Mouse (Mus musculus) T-helper 2 cell (primary cell): Measurements from ENCODE around the gene Plekho1.

Experiments
- in situ Hi-C: fragments of 300-600 bp; cut with MboI, MseI; formaldehyde crosslinking; loops from one replicate; pipeline ENCODE4 v1.15.1; 2025; ENCODE audit warnings: high pct_unique_total_duplicates

Plekho1 gene

DNA sequence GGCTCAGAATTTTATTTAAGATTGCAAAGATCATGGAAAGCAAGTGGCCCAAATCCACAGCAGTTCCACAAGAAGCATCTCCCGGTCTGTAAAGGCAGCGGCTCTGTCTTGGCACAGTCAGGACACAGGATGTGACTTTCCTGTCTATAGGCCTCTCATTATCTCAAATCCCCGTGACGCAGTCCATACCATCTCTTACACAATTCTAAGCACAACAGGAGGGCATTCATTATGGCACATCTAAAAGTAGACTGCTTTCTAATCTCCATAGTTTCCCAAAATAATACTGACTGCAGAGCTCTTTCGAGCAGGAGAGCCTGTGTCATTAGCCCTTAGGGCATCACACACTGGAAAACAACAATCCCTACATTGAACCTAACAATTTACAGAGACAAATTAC is 17.0 kb upstream of the Plekho1 start:
- in situ Hi-C loops = no loop called here

DNA sequence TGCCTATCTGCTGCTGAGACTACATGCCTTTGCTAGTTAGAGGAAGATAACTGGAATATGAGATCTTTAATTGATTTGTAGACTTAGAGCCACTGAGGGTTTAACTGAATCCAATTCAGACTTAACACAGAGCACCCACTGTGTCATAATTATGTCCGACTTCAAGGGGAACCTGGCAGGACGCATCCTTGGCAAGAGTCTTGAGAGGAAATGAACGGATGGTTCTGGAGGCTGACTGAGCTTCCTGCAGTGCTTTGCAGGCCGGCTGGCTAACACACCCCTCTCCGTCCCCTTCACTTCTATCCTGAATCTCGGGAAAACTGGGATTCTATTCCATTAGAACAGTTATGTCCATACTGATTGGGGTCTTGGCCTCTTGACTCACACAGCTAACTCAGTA is 12.7 kb upstream of the Plekho1 start:
- in situ Hi-C loops = no loop called here

DNA sequence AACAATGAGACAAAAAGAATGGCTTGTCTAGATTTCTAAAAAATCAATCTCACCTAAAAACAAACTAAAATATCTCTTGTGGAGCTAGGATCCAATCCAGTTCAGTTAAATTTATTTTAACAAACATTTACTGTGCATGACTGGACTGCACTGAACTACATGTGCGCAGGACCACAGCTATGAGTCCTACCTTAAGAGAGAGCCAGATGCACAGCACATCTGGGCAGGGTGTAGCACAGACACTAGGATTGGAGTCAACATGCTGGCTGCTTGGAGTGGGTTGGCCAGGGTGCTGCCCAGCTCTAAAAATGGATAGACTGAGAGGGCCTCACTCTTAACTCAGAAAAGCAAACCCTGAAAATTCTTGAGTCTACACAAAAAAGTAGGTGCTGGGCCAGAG is 5.8 kb upstream of the Plekho1 start:
- in situ Hi-C loops = no loop called here

DNA sequence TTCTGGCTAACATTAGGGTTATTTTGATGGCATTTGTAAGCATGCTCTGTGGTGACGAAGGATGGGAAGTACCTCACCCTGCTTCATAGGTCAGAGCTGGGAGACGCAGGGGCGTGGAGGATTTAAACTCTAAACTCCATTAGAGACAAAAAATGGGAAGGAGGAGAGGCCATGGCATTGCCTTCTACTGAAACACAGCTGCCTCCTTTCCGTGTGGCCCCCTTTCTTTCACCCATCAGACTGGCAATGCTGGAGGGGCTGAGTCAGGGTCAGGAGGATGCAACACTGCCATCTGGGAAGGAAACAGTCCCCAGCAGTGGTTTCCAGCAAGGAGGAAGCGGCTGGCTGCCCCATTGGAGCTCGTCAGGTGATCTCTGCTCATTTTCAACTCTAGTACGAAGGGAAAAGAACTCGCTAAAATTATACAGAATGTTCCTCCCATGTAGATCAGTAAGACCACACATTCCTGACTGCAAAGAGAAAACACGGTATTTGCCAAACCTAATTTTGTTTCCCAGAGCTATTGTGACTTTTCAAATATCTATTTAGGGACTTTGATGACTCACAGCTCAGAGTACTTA is 5.2 kb upstream of the Plekho1 start:
- in situ Hi-C loops = no loop called here

DNA sequence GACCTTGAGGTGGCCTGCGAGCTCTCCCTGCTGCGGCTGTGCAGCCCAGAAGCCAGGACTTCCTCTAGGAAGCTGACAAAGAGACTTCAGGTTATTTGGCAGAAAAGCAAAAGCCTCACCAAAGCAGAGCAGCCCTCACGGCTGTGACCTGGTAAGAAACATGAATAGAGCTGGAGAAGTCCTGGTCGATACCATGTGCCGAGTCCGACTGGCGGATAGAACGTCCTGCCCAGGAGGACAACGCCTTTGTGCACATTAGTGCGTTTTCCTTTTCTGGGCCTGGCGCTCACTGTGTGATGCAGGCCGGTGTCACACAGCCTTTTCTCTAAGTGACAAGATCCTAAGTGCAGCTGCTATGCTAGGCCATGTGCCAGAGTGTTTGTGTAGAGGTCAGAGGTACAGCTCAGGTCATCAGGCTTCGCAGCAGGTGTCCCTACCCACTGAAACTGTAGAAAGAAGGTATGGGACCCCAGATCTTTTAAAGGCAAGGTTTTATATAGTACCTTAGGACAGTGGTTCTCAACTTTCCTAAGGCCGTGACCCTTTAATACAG is 4.4 kb upstream of the Plekho1 start:
- in situ Hi-C loops = no loop called here

DNA sequence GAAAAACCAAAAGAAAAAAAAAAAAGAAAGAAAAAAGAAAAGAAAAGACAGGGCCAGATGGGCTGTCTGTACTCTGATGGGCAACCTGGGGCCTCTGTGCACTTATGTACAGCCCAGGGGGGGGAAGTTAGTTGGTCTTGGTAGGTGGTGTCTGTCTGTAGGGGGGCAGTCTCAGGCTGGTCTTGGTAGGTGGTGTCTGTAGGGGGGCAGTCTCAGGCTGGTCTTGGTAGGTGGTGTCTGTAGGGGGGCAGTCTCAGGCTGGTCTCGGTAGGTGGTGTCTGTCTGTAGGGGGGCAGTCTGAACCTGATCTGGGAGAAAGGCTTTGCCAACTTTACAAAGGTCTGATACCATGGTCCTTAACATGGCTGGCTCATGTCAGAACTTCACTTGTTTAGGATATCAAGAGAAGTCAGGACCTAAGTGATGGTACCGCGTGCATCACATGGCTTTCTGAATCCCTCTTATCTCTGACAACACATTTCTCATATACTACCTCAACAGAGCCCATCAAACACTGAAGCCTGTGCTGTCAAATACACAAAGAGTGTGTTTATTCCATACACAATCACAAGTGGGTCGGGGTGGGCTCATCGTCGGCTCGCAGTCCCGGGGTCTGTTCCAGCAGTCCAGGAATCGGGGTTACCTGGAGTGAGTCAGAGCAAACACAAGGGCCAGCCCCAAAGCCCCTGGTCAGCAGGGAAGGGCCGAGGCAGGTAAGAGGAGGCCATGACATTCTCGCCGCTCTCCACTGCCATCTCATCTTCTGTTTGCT is 3.7 kb upstream of the Plekho1 start:
- in situ Hi-C loops = no loop called here

DNA sequence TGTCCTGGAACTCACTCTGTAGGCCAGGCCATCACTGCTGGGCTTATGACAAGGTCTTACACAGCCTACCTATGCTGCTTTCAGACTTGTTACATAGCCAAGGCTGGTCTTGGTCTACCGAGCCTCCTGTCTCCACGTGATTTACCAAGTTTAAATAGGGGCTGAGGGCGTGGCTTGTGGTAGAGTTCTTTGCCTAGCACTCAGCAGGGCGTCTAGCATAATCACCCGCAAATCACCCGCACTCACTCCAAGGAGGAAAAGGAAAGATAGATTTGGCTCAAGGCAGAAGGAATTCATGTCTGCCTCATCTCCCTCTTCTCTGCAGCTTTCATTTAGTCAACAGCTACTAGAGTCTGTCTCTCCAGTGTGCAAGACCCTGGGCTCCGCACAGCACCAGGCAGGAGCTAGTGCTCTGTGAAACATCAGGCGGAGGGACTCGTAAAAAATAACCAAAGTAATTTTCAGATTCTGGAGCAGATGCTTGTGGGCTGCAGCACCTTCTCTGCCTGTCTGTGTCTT is 1.5 kb upstream of the Plekho1 start:
- in situ Hi-C loops = no loop called here

DNA sequence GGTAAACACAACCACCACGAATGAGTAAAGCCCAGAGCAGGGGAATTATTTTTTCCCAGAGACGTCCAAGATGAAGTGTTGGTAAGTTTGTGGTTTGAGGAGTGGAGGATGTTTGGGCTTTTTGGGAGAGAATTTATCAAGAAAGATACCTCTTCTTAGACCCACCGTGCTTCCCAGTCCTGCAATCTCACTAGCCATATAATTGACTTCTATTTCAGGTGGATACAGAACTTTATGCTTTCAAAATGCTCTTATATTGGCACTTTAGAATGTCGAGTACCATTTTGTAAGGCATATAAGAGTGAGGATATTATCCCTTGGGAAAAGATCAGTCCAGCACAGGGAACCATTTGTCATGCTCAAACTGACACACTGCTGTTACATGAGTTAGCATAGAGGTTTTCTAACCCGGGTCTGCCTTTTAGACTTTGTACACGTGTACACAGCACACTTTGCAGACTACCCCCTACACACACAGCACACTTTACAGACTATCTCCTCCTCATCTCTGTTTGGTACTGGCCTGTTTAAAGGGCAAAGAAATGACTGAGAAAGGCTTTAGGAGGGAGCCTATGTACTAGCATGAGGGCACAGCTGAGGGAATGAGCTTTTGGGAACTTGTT is 761 bp upstream of the Plekho1 start:
- in situ Hi-C loops = no loop called here

DNA sequence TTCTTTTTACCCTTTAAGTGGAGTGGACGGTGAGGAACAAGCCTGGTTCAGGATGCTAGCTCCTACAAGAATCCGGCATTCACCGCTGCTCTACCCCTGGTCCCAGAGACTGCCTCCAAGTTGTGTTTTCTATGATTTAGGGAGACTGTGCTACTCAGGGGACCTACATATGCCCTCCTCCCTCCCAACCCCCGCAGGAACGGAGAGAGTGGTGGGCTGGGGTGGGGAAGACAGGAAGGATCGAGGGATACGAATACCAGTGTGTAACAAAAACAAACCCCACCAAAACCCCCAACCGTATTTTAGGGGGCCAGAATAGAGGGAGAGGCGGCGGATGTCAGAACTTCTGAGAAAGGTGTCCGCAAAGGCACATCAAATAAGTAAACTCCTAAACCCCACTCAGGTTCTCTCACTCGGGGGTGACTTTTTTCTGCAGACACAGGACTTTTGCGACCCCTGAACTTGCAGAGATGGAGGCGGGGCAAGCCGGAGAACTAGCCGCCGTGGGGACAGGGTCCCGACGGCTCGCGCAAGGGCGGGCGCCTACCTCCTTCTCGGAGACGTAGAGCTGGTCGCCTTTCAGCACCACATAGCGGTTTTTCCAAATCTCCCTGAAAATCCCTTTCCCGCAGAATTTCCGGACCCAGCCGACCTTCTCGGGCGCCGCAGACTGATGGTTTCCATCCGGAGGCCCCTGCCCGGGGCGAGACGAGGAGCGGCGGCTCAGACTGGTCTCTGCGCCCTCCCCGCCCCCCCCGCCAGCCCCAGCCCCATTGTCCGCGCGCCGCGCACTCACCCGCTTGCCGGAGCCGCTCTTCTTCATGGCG is 613 bp downstream of the Plekho1 start:
- in situ Hi-C loops = no loop called here

DNA sequence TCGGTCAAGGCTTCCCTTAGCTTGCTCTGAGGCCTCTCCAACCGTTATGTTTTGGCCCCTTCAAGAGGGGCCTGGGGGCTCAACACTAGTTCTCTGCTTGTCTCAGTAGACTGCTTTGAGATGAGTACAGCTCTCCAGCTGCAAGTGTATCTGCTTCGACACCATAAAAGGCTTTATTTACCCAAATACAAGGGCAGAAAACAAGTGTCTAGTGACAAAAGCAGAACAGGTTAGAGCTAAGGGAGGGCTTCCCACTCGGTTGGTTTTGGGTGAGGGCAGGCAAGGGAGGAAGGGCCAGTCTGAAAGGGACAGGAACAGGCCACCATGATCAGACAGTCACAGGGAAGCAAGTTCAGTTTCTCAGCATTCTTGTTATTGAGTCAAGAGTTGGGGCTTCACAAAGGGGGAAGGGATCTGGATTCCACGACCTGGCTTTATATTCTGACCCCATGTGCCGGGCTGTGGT is 1.4 kb downstream of the Plekho1 start:
- in situ Hi-C loops = no loop called here

DNA sequence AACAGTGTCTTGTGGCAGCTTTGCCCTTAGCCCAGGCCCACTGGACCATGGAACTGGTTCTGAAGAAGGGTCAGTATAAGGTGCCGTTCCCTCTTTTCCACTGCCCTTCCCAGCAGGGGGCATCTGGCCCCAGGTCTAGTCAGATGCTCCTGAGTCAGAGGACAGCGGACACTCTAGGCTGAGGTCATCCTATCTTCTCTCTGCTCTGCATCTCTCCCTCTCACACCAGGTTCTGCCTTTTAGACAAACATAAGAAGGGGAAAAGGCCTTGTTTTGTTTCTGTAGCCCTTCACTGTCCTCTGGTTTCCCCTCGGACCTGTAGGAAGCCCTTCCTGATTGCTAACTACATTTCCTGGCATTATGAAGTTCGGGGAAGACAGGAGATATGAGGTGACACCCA is 1.9 kb downstream of the Plekho1 start:
- in situ Hi-C loops = no loop called here

DNA sequence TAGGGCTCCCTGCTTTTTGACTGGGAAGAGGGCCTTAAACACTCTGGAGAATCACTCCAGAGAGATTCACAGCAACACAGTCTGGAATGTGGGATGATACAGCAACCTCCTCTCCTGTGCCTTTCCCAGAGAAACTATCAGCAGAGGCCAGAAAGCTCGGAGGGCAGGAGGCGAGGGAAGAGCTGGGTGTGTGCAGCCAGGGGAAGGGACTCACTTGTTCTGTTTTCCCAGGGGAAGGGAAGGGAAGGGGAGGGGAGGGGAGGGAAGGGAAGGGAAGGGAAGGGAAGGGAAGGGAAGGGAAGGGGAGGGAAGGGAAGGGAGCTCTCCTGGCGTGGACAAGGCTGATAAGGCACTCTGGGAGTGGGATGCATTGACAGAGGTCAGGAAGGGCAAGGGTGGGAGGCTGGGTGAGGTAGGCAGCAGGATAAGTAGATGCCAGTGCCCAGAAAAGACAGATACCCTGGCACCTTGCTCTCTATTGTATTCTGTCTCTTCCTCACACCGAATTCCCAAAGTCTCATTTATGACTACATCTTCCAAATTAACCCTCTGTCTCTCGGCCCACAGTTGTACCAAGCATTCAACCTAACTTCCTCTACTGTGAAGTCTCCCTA is 2.7 kb downstream of the Plekho1 start:
- in situ Hi-C loops = no loop called here

DNA sequence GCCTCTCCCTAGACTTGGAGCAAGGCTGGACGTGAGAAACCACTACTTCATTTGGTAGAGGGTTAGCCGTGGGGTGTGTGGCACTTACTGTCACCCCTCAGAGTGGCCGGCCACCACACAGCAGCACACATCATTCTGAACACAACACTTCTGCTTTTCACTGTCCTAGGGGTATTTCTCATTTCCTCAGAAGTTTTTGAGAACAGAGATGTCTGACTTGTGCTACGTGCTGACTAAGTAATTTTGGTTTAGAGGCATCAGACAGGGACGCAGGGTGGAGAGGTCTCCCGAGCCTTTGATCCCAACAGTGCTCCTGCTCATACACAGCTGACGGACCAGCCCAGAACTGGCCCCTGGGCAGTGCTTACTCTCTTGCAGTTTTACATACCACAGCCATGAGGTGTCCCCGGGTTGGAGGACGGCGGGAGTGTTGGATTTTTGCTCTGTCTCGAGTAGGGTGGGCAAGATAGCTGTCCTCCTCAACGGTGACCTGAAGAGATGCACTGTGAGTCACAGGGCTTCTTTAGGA is 5.3 kb downstream of the Plekho1 start:
- in situ Hi-C loops = no loop called here

DNA sequence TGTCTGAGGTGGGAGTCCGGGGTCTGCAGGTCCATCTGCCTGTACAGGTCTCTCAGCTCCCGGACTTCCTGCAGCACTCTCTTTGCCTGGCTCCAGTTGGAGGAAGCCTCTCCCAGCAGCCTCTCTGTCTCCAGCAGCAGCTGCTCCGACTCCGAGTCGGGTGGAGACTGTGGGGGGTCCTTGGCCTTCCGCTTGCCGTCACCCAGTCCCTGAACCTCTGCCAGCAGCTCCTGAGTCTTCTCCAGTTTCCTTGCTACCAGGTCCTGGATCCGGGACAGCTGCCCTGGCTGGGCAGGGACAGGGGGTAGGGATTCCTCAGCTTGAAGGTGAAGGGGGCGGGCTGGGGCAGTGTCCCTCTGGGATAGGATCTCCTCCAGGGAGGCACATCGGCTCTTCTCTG is 6.8 kb downstream of the Plekho1 start:
- in situ Hi-C loops = loop anchor here (5.0 kb wide), 1 partner anchor 73 kb away; no protein-coding TSS in a partner anchor

DNA sequence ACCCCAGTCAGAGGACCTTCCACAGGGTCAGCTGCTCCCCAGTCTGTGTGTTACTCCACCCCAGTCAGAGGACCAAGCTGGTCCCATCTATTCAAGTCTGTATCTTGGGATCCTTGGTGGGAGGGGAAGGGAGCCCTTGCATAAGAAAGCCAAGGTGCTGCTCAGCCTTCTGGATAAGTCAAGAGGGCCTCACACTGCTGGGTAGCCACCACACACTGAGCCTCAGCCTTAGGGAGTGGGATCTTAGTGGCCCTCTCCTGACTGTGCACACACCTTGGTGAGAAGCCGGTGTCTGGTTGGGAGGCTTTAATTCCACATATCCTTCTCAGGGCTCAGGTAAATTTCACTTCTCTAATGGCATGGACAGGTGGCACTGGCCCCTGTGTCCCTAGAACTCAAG is 7.7 kb downstream of the Plekho1 start:
- in situ Hi-C loops = loop anchor here (5.0 kb wide), 1 partner anchor 74 kb away; no protein-coding TSS in a partner anchor

DNA sequence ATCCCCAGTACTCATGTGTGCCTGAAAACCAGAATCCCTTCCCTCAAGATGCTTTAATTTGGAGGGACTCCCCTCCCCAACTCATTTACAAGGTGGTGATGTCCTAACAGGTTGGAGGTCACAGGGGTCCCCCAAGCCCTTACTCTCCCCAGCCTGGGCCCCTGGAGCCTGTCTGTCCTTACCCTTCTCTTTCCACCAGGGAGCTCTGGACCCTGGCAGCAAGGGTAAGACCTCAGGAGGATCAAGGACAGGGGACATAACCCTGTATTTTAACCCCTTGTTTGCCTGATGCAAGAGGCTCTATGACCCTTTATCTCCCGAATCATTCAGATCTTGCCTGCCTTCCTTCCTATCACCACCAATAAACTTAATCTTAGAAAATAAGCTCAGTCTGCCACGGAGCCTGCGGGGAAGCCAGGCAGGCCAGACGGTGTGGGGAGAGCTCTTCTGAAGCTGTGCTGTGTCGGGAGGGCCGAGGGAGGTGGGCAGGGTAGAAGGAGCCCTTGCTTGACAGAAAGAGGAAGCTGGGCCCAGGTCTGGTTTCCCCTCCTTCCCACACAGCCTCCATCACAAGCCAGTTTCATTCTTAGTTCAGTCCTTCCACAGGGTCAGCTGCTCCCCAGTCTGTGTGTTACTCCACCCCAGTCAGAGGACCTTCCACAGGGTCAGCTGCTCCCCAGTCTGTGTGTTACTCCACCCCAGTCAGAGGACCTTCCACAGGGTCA is 8.3 kb downstream of the Plekho1 start:
- in situ Hi-C loops = loop anchor here (5.0 kb wide), 1 partner anchor 75 kb away; no protein-coding TSS in a partner anchor

DNA sequence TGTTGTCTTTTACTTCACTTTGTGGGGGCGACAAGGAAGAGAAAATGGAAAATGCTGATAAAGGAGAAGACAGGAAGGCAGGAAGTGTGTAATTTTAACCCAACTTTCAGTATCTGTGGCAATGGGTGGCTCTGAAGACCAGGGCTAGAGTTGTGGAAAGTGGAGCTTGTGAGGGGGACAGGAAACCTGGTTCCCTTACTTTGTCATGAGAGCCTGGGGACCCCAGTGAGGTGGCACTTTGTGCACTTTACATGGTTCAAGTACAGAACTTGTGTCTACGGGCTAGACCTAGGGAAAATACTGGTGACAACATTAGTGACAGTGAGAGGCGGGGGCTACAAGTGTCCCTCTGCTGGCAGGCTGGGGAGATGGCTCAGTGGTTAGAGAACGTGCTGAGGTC is 8.8 kb downstream of the Plekho1 start:
- in situ Hi-C loops = loop anchor here (5.0 kb wide), 1 partner anchor 75 kb away; no protein-coding TSS in a partner anchor

DNA sequence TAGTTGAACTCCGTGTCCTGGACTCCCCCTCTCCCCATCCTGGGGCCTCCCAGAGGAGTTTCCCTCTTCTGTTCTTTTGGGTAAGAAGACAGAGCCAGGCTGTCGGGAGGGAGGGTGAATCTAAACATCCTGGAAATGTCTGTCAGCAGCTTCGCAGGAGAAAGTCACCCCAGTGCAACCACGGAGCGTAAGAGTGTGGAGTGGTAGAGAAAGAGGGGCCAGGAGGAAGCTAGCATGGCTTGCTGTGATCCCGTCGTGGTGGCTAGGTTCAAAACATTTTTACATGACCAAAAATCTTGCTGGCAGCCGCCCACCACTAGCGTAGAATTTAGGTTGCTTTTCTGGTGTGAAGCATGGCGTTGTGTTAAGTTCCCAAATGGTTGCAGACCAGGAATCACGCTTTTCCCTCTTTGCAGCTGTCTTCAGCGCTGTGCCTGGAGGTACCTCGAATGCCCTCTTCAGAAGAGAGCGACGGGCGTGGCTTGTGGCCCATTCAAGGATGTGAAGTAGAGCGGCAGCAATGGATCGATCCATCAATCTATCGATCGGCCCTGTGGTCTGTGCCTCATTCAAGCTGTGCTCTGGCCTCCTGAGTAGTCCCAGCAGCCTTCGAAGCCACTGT is 9.7 kb downstream of the Plekho1 start:
- in situ Hi-C loops = loop anchor here (5.0 kb wide), 1 partner anchor 76 kb away; no protein-coding TSS in a partner anchor
